Mouse (Mus musculus) megakaryocyte, embryonic 14.5 days (primary cell): ENCODE measurements around the gene Fam174a.

ENCODE experiments used
- FLI1 ChIP-seq: IDR thresholded peaks from 2 replicates; pipeline ENCODE4 v1.6.1; 2012; ENCODE audit warnings: low read length, inconsistent platforms, mixed read lengths
- GATA1 ChIP-seq: IDR thresholded peaks from 3 replicates; pipeline ENCODE4 v1.6.1; 2012; ENCODE audit warnings: mixed read lengths, low read length, inconsistent platforms, borderline replicate concordance

GRCm38 (mm10) chr1:95367748-95368147 lies 54.3 kb downstream of the Fam174a start:
- TF ChIP-seq GATA1 = no peak
- TF ChIP-seq FLI1 = no peak
